Mouse (Mus musculus): ENCODE results near the gene Rad51b.

DNA sequence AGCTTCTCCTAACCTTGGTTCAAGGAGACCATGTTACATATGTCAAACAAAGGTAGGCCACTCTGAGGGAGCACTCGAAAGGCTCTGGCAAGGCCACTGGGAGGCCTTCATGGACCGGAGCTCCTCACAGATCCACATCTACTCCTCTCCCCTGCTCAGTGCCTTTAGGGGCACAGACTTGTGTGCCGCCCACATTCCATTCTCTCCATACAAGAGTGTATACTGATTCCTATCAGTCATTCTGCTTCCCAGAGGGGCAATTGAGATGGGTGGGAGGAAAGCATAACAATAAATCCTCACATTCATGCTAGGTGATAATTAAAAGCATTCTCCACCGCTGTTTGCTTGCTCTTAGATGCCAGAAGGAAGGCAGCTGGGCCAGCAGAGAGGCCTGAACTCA lies 458.5 kb downstream of the Rad51b start:
- TF ChIP-seq CTCF (IDR thresholded peaks at IDR 0.05; ENCODE audit: insufficient read depth, low read length) = no peak
- no peak for TF ChIP-seq POLR2A (IDR thresholded peaks at IDR 0.05; ENCODE audit: borderline replicate concordance, extremely low read depth, low read depth, low read length)
